Mouse (Mus musculus) heart, adult 2 months (tissue): ENCODE data around the gene Ccl17. TPM values are rescaled to one million over a fixed set of nuclear protein-coding genes. Genes with fewer than 3 reads are reported as not detected.

Source experiments
- DNase-seq, 2 experiments: peaks; one replicate each; pipeline ENCODE4 v3.0.0; 2021
- H3K27ac ChIP-seq: fragments of 200-600 bp; 2 replicates; pipeline ENCODE4 v1.8.1; 2022
- H3K27me3 ChIP-seq: fragments of 200-500 bp; 2 replicates; pipeline ENCODE4 v1.6.1; 2012; ENCODE audit warnings: mild to moderate bottlenecking, low read length, inconsistent platforms, mixed read lengths; ENCODE audit not compliant: control insufficient read depth, insufficient read depth
- H3K36me3 ChIP-seq: fragments of 200-500 bp; 2 replicates; pipeline ENCODE4 v1.6.1; 2012; ENCODE audit warnings: low read length, inconsistent platforms; ENCODE audit not compliant: control insufficient read depth, insufficient read depth
- H3K4me1 ChIP-seq: fragments of 200-500 bp; 2 replicates; pipeline ENCODE4 v1.6.1; 2011; ENCODE audit warnings: low read length; ENCODE audit not compliant: control insufficient read depth, insufficient read depth
- H3K4me3 ChIP-seq: fragments of 200-600 bp; 2 replicates; pipeline ENCODE4 v1.8.1; 2022
- H3K79me2 ChIP-seq: fragments of 200-500 bp; replicated peaks from 2 replicates; pipeline ENCODE4 v1.6.1; 2012; ENCODE audit warnings: mild to moderate bottlenecking, inconsistent platforms, low read length, moderate library complexity, mixed read lengths; ENCODE audit not compliant: control insufficient read depth, insufficient read depth
- H3K9ac ChIP-seq: fragments of 200-500 bp; 2 replicates; pipeline ENCODE4 v1.6.1; 2012; ENCODE audit warnings: low read depth, mild to moderate bottlenecking, control low read depth, inconsistent platforms, low read length, mixed read lengths
- CTCF ChIP-seq: fragments of 200-600 bp; IDR thresholded peaks from 2 replicates; pipeline ENCODE4 v1.8.1; 2022; ENCODE audit warnings: antibody characterized with exemption, mild to moderate bottlenecking, moderate library complexity
- EP300 ChIP-seq: fragments of 200-500 bp; IDR thresholded peaks from 2 replicates; pipeline ENCODE4 v1.6.1; 2011; ENCODE audit warnings: low read depth, low read length, control low read depth; ENCODE audit not compliant: insufficient read depth
- POLR2A ChIP-seq: fragments of 200-500 bp; IDR thresholded peaks from 2 replicates; pipeline ENCODE4 v1.6.1; 2011; ENCODE audit warnings: mild to moderate bottlenecking, low read depth, low read length, control low read depth; ENCODE audit not compliant: insufficient read depth
- WGBS: fragments of 180-500 bp; shearing (Covaris S2); methylation state at CpG from one replicate; pipeline ENCODE4 v1.1.7; 2018; 5-methylcytosine and 5-hydroxymethylcytosine counted together
- intact Hi-C: fragments of 180-260 bp; cut with DNase I; formaldehyde crosslinking; loops from one replicate; pipeline ENCODE4 v1.15.1; 2025
- polyA plus RNA-seq: library from polyadenylated mRNA; depleted of rRNA; stranded (reverse); fragments of >200 nt; gene quantifications from 2 replicates; pipeline ENCODE4 v1.2.3, GENCODE M21; 2012
- total RNA-seq, 2 experiments: library from RNA; stranded (reverse); gene quantifications; 2 replicates each; pipeline ENCODE4 v1.2.3; 2021

The Ccl17 gene
- total and polyA plus RNA-seq, 3 experiments, result 0.62 TPM; not detected in 2

DNA sequence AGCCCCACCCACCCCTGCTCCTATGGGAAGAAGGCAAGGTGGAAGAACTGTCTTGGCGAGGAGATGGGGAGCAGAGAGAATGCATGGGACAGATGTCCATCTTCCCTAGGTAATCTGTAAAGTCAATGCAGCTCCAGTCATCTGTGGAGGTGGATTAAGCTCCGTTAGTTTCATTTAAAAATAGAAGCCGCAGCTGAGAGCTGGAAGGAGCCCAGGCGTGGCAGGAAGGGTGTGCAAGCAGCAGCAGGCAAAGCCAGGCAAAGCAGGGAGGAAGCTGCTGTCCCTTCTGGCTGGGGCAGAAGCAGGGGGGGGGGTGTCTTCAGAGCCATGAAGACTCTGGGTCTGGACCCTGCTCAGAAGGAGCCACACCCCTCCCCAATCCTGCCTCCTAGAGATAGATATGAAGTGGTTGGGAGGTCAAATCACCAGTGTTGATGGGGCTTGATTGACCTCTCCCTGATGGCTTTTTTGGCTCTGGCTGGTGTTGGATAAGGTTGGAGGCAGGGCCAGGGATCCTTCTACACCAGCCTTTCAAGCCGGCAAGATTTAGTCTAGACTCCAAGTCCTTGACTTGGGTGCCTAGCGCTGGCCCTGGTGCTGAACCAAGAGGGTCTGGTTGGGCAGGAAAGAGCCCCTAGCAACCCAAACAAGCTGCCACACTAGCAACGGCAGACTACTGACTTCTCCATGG is 9.8 kb upstream of the Ccl17 start:
- 22% methylated on average over 7 of the region's 7 CpGs for WGBS

DNA sequence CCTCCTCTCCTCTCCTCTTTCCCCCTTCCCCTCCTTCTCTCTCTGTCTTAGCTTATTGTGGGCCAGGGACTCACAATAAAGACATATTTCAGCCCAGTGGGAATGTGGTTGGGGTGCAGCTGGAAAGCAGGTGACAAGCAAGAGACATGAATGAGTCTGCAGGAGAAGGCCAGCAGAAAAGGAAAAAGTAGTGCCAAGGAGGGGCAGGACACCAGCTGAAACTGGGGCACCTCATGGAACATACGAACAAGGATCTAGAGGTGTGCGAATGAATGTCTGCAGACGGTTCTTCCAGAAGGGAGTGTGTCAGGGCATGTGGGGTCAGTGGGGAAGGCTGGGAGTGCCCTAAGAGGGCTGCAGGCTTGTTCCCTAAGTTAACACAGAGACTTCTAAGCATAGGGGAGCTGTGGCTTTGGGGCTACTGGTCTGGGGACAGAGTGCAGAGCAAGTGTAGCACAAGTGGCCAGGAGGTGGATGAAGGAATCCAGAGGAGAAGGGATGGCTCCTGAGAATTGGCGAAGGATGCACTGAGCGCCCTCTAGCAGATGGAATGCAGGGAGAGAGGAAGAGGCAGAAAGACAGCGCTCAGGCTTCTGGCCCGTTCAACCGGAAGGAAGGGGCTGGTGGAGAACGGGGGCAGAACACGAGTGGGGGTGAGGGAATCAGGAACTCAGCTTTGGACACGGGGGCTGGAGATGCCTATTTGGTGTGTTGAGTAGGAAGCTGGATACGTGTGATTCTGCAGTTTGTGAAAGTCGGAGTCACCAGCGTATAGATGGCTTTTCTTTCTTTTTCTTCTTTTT is 8.8 kb upstream of the Ccl17 start:
- H3K4me1 ChIP-seq, result peaks cover 13% of the 10 kb centered on the region

More for the DNA sequence above, 9.8 kb upstream of the Ccl17 start:
- TF ChIP-seq POLR2A, result no peak
- TF ChIP-seq CTCF, result no peak
- no peak for TF ChIP-seq EP300
- no peaks in the 10 kb centered on the region for H3K79me2 ChIP-seq
- no peak overlapping the region for H3K4me3 ChIP-seq
- H3K9ac ChIP-seq, result no peak overlapping the region
- intact Hi-C loops, result no loop called here
- H3K4me1 ChIP-seq, result peaks cover 13% of the 10 kb centered on the region
- H3K36me3 ChIP-seq, result no peaks in the 10 kb centered on the region
- no peak for DNase-seq
- H3K27me3 ChIP-seq, result no peaks in the 10 kb centered on the region
- H3K27ac ChIP-seq, result no peak overlapping the region

DNA sequence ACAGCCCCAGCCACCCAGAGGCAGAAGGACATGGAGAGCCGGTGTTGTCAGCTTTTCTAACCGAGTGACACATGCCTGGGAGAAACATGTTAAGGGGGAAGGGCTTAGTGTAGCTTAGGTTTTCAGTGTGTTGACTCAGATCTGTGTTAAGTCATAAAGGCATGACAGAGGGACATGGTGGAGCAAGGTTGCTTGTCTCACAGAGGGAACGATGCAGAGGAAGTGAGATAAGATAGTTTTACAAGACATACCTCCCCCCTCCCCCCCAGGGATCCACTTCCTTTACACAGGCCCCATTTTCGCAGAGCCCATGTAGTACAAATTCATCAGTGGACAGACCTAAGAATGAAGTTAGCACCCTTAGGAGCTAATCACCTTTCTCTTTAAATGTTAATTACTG is 7.9 kb upstream of the Ccl17 start:
- TF ChIP-seq POLR2A (no peak), EP300 (no peak), CTCF (no peak)
- Histone ChIP-seq H3K27me3 (no peaks in the 10 kb centered on the region), H3K4me3 (no peak overlapping the region), H3K4me1 (peaks cover 13% of the 10 kb centered on the region), H3K36me3 (no peaks in the 10 kb centered on the region), H3K79me2 (no peaks in the 10 kb centered on the region), H3K27ac (no peak overlapping the region), H3K9ac (no peak overlapping the region)
- WGBS, result 25% methylated on average over 4 of the region's 4 CpGs
- intact Hi-C loops, result no loop called here
- no peak for DNase-seq

More for the DNA sequence above, 8.8 kb upstream of the Ccl17 start:
- 35% methylated on average over 14 of the region's 14 CpGs for WGBS
- no peak overlapping the region for H3K4me3 ChIP-seq
- peak; percentile 50 to 61 for DNase-seq
- no peaks in the 10 kb centered on the region for H3K27me3 ChIP-seq
- TF ChIP-seq EP300 (no peak), POLR2A (no peak), CTCF (peak; percentile 60)
- no peak overlapping the region for H3K27ac ChIP-seq
- H3K36me3 ChIP-seq, result no peaks in the 10 kb centered on the region
- no peaks in the 10 kb centered on the region for H3K79me2 ChIP-seq
- intact Hi-C loops, result no loop called here
- no peak overlapping the region for H3K9ac ChIP-seq

DNA sequence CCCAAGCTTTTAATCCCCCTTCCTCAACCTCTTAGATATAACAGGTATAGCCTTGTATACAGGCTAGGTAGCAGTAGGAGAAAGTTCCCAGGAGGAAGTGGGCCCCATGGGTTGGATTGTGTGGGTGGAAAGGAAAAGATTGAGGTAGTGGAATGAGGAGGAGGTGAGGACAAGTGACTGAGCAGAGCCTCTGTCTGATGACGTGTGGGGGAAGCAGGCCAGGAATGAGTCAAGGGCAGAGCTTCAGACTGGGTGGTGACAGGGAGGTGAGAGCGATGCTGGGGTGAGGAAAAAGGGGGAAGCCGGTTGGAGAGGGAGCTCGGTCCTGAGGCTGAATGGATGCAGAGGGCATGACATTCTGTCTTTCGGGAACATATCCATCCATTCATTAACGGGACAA is 6.7 kb upstream of the Ccl17 start:
- H3K27ac ChIP-seq, result no peak overlapping the region
- H3K79me2 ChIP-seq, result no peaks in the 10 kb centered on the region
- no peaks in the 10 kb centered on the region for H3K27me3 ChIP-seq
- H3K4me3 ChIP-seq, result no peak overlapping the region
- no peaks in the 10 kb centered on the region for H3K36me3 ChIP-seq
- WGBS, result 41% methylated on average over 6 of the region's 6 CpGs
- H3K4me1 ChIP-seq, result peaks cover 13% of the 10 kb centered on the region
- H3K9ac ChIP-seq, result no peak overlapping the region
- intact Hi-C loops, result no loop called here
- no peak for DNase-seq
- TF ChIP-seq CTCF (no peak), EP300 (no peak), POLR2A (no peak)

DNA sequence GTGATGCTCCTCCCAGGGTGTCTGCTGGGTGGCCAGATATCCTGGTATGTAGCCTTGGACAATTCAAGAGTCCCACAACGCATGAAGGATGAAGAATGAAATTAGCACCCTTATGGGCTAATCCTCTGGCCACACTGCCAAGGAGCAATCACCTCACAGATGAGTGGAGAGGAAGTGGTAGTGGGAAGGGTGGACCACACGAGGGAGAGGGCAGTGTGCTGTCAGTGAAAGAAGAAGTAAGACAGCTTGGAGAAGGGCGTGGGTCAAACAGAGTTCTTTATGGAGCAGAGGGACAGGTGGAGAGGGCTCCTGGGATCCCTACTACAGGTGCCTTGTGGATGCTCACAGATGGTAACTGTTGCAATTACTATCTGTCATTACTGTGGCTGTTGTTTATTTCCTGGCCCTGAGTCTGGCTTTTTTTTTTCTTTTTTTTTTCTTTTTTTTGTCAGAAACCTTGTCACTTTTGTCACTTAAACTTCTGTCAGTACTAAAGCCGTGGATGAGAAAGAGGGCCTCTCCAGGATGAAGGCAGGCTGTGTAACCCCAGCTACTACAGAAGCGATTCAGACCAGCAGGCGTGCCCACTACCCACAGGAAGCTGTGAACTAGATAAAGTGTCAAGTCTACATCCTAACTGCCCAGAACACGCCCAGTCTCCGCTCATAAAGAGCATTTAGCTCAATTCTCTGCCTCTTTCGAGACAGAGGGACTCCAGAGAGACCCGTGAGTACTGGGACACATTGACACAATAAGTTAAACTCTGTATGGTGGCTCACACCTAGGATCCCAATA is 5.5 kb upstream of the Ccl17 start:
- DNase-seq, result no peak
- Histone ChIP-seq H3K36me3 (no peaks in the 10 kb centered on the region), H3K9ac (no peak overlapping the region), H3K4me1 (peaks cover 13% of the 10 kb centered on the region), H3K27ac (no peak overlapping the region), H3K79me2 (no peaks in the 10 kb centered on the region), H3K27me3 (no peaks in the 10 kb centered on the region), H3K4me3 (no peak overlapping the region)
- intact Hi-C loops, result no loop called here
- 64% methylated on average over 10 of the region's 10 CpGs for WGBS
- no peak for TF ChIP-seq POLR2A
- no peak for TF ChIP-seq EP300
- no peak for TF ChIP-seq CTCF

DNA sequence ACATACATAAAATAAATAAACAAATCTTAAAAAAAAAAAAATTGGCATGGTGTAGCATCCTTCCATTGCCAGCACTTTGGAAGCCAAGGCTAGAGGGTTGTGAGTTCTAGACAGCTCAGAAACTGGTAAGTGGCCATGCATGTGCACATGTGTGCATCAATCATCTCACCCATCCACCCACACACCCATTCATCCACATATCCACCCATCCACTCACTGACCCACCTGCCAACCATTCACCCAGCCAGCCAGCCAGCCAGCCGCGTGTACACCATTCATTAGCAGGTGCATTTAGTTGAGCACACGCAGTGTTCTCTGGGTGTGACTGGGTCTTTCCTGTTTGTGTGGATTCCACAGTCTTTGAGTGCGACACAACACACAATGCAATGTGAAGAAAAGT is 4.4 kb upstream of the Ccl17 start:
- no peak for TF ChIP-seq CTCF
- no peak for TF ChIP-seq EP300
- TF ChIP-seq POLR2A, result no peak
- intact Hi-C loops, result no loop called here

More for the DNA sequence above, 4.4 kb upstream of the Ccl17 start:
- Histone ChIP-seq H3K4me1 (peaks cover 6% of the 10 kb centered on the region), H3K27ac (no peak overlapping the region), H3K27me3 (no peaks in the 10 kb centered on the region), H3K36me3 (no peaks in the 10 kb centered on the region), H3K4me3 (no peak overlapping the region), H3K9ac (no peak overlapping the region), H3K79me2 (no peaks in the 10 kb centered on the region)
- no peak for DNase-seq
- WGBS, result 71% methylated on average over 4 of the region's 4 CpGs
